Mouse (Mus musculus) mouse embryonic stem cell (cell line): ENCODE results near the gene Efna3.

Experiments used
- in situ Hi-C, 2 experiments: fragments of 300-500 bp; cut with MboI; formaldehyde crosslinking; loops; 1 replicate in 1 of 2; 3 replicates in 1 of 2; pipeline ENCODE4 v1.14.3; 2019 to 2020; ENCODE audit warnings: low sequenced_read_pairs in 2 of 2, low pct_unique_long_range_greater_than_20kb in 1 of 2, mixed read lengths in 1 of 2; ENCODE audit not compliant: unreplicated experiment in 1 of 2

Gene Efna3

GRCm38 (mm10) chr3:89277281-89278021, 45.3 kb downstream of the Efna3 start:
- in situ Hi-C loops = no loop called here

- in situ Hi-C loops = no loop called here
These were observed 46.7 kb downstream of the Efna3 start for GRCm38 (mm10) chr3:89276061-89276460.

DNA sequence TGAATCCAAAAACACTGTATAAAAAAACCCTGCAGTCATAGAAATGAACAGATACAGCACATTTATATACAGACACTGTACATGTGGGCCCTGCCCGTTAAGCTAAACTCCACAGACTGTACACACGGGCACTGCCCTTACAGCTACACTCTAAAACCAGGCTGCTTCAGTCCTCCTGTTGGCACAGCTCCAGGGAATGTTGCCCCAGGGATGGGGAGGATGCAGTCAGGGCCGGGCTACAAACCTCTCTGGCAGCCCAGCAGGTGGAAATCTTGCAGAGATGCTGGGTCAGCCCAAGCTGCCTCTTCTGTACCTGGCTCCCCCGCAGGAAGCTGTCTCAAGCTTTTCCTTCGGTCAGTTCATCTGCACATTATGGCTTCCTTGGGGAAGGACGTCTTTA, 51.0 kb downstream of the Efna3 start:
- in situ Hi-C loops = no loop called here

DNA sequence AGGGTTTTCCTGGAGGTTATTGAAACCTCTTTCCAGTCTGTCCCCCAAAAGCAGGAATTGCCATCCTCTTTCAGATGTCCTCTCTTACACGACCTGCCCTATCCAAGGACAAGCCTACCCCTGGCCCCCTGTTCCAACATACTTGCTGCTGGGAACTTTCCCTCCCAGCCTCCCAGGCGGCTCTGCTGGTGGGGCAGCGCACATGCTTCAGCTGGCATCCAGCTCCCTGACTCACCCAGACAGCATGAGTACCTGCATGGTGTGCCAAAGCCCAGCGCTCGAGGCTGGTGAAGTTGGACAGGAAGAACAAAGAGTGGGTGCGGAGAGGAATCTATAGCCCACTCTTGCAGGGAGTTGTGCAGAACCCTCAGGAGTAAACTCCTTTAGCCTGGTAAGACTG, 51.9 kb downstream of the Efna3 start:
- in situ Hi-C loops = no loop called here

- in situ Hi-C loops = no loop called here
These were observed 52.6 kb downstream of the Efna3 start, which contains the start of gene Slc50a1 for GRCm38 (mm10) chr3:89270051-89270755. Gene Slc50a1, minus strand, starts transcription at chr3:89270570.

DNA sequence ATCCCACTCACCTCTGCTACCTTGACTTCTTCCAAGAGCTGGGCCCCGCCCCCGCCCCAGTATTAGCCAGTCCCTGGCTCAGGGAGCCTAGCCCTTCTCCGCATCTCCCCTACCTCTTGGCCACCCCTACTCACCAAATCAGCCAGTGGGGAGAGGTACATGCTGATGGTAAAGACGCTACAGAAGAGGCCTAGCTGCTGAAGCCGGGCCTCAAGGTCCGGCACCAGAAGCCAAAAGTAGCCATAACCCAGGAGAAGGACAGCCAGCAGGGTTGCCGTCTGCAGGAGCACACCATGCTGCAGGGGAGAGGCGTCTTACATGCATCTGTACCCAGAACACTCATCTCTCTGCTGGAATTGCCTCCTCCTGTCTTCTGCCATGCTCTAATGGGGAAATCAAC, 53.8 kb downstream of the Efna3 start:
- in situ Hi-C loops = no loop called here

DNA sequence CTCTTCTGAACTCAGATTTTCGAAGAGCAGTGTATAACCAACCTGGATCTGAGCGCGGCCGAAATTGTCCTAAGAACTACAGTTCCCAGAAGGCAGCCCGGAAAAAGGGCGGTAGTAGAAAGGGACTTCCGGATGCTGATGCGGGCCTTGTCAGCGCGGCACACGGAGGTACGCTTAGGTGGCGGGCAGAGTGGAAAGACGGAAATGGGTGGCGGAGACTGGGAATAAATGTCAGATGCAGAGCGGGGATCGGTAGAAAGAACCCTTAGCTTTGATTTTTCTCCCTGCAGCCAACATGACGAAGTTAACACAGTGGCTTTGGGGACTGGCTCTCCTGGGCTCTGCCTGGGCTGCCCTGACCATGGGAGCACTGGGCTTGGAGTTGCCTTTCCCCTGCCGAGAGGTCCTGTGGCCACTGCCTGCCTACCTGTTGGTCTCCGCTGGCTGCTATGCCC, 56.3 kb downstream of the Efna3 start:
- in situ Hi-C loops = no loop called here
